Mouse (Mus musculus): ENCODE data around the gene Clic3.

DNA sequence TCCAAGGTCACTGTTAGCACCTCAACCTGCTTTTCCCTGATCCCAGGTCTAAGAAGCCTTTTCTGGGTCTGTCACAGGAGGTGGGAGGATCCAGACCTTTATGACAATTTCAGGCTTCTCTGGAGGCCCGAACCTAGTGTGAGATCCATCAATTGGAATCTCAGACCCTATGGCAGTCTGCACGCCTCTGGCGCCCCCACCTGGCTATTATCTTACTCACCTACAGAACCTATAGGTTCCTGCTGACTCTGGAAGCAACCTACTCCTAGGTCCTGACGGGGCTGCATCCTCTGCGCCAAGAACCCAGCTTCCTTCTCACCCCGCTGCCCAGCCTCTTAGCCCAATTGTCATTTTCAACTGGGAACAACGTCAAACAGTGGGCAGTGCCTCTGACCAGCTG is 26.3 kb downstream of the Clic3 start:
- TF ChIP-seq CTCF (IDR thresholded peaks at IDR 0.05; ENCODE audit: borderline replicate concordance, insufficient read depth, low read length) (0 out of 2 replicates have a peak, but pooled peaks have one; percentile 21), POLR2A (IDR thresholded peaks at IDR 0.05; ENCODE audit: low read depth, low read length) (no peak)
